Mouse (Mus musculus): ENCODE measurements around the gene Pdlim7. TPM values are rescaled to one million over a fixed set of nuclear protein-coding genes. Genes with fewer than 3 reads are reported as not detected.

The Pdlim7 gene
- total RNA-seq, 2 experiments from 2014 or later: 69.4 to 78.9 TPM

Small RNAs within 50 kb of the gene (microRNA-seq; reads per million reads assigned to microRNA genes)
- gene Mir6943 (2.5 to 3.2 reads per million in 2 experiments), gene Mir6944 (100 to 165 reads per million in 2 experiments), gene Mir6945 (5.7 to 7.1 reads per million in 2 experiments)

Other genes starting within 250 kb of the Pdlim7 start
- 100 to 1,000 TPM; 153 to 157 TPM for gene Prelid1, start 193.2 kb downstream of the Pdlim7 start, total RNA-seq (2021)
- 10 to 100 TPM; 74.3 to 77.8 TPM for gene Rab24, start 191.7 kb downstream of the Pdlim7 start, total RNA-seq (2021)
- gene Mxd3, start 183.9 kb downstream of the Pdlim7 start, total RNA-seq (2021): 1 to 10 TPM; 1.5 to 3.4 TPM
- 10 to 100 TPM; 52.4 to 53.9 TPM for gene Lman2, start 150.9 kb downstream of the Pdlim7 start, total RNA-seq (2021)
- gene Rgs14, start 143.9 kb downstream of the Pdlim7 start, total RNA-seq (2021): 10 to 100 TPM; 58.6 to 63.4 TPM
- gene Slc34a1, start 115.5 kb downstream of the Pdlim7 start, total RNA-seq (2021): not detected
- gene Pfn3, start 98.4 kb downstream of the Pdlim7 start, total RNA-seq (2021): not detected
- gene F12, start 86.9 kb downstream of the Pdlim7 start, total RNA-seq (2021): under 1 TPM; 0.32 to 0.69 TPM
- gene Grk6, start 68.6 kb downstream of the Pdlim7 start, total RNA-seq (2021): 10 to 100 TPM; 74.2 to 76.8 TPM
- gene Prr7, start 49.4 kb downstream of the Pdlim7 start, total RNA-seq (2021): 10 to 100 TPM; 89.9 to 92.7 TPM
- 100 to 1,000 TPM; 335 to 353 TPM for gene Dbn1, start 25.6 kb downstream of the Pdlim7 start, total RNA-seq (2021)
- gene Dok3, start 15.6 kb upstream of the Pdlim7 start, total RNA-seq (2021): 1 to 10 TPM; 6.7 to 7.9 TPM
- gene Ddx41, start 23.0 kb upstream of the Pdlim7 start, total RNA-seq (2021): 10 to 100 TPM; 44.8 to 47.0 TPM
- gene Fam193b, start 57.4 kb upstream of the Pdlim7 start, total RNA-seq (2021): 10 to 100 TPM; 64.8 to 67.7 TPM
- gene Tmed9, start 60.1 kb upstream of the Pdlim7 start, total RNA-seq (2021): 100 to 1,000 TPM; 132 to 133 TPM
- gene B4galt7, start 86.2 kb upstream of the Pdlim7 start, total RNA-seq (2021): 10 to 100 TPM; 22.5 to 22.8 TPM
- gene Caml, start 109.3 kb upstream of the Pdlim7 start, total RNA-seq (2021): 10 to 100 TPM; 48.7 TPM
- 10 to 100 TPM; 46.0 to 50.8 TPM for gene Ddx46, start 121.4 kb upstream of the Pdlim7 start, total RNA-seq (2021)
- 10 to 100 TPM; 79.5 to 82.6 TPM for gene B230219D22Rik, start 179.4 kb upstream of the Pdlim7 start, total RNA-seq (2021)
- 10 to 100 TPM; 63.3 to 67.4 TPM for gene Txndc15, start 201.0 kb upstream of the Pdlim7 start, total RNA-seq (2021)
- gene Pcbd2, start 213.7 kb upstream of the Pdlim7 start, total RNA-seq (2021): 10 to 100 TPM; 27.2 to 33.4 TPM

Measured in layer of hippocampus, postnatal 14 days (tissue).